Mouse (Mus musculus) forebrain, embryonic 16.5 days (tissue): ENCODE results near the gene Gm29797. TPM values are rescaled to one million over a fixed set of nuclear protein-coding genes. Genes with fewer than 3 reads are reported as not detected.

ENCODE experiments used
- ATAC-seq: fragments of 200-750 bp; cut with Nextera tagmentation; 2 replicates; pipeline ENCODE4 v1.8.0; 2017; ENCODE audit warnings: mild to moderate bottlenecking, moderate library complexity
- H3K27ac ChIP-seq: fragments of 300-500 bp; sonication (generic); 2 replicates; pipeline ENCODE4 v1.5.1; 2014; ENCODE audit warnings: low read length, control low read depth
- H3K27me3 ChIP-seq: fragments of 300-500 bp; sonication (generic); replicated peaks from 2 replicates; pipeline ENCODE4 v1.6.1; 2014; ENCODE audit warnings: low read length; ENCODE audit not compliant: control insufficient read depth, insufficient read depth
- H3K36me3 ChIP-seq: fragments of 300-500 bp; sonication (generic); 2 replicates; pipeline ENCODE4 v1.6.1; 2014; ENCODE audit not compliant: control insufficient read depth, insufficient read depth
- H3K4me1 ChIP-seq: fragments of 300-500 bp; sonication (generic); replicated peaks from 2 replicates; pipeline ENCODE4 v1.6.1; 2014; ENCODE audit warnings: low read length; ENCODE audit not compliant: control insufficient read depth, insufficient read depth
- H3K4me2 ChIP-seq: fragments of 300-500 bp; sonication (generic); 2 replicates; pipeline ENCODE4 v1.6.1; 2014; ENCODE audit warnings: mild to moderate bottlenecking, low read length, control low read depth
- H3K4me3 ChIP-seq: fragments of 300-500 bp; sonication (generic); replicated peaks from 2 replicates; pipeline ENCODE4 v1.5.1; 2014; ENCODE audit warnings: mild to moderate bottlenecking, low read length, control low read depth
- H3K9ac ChIP-seq: fragments of 300-500 bp; sonication (generic); replicated peaks from 2 replicates; pipeline ENCODE4 v1.6.1; 2014; ENCODE audit warnings: low read depth, low read length, control low read depth
- H3K9me3 ChIP-seq: fragments of 300-500 bp; sonication (generic); 2 replicates; pipeline ENCODE4 v1.6.1; 2016; ENCODE audit warnings: low read length; ENCODE audit not compliant: control insufficient read depth
- WGBS: fragments of 180-500 bp; shearing (Covaris S2); extraction: QIAGEN DNeasy Blood & Tissue Kit; methylation state at CpG from one replicate; pipeline ENCODE4 v1.1.7; 2014; 5-methylcytosine and 5-hydroxymethylcytosine counted together
- polyA plus RNA-seq: library from polyadenylated mRNA; unstranded; fragments of >200 nt; fragmentation: Nextera tagmentation; extraction: Ambion mirVana; gene quantifications from 2 replicates; pipeline ENCODE4 v1.2.1, GENCODE M21; 2015

The Gm29797 gene
- polyA plus RNA-seq, 1 experiment from 2014 or later: 0.49 TPM

- no peaks in the 10 kb centered on the region for H3K9me3 ChIP-seq
- no peak overlapping the region for H3K4me3 ChIP-seq
- H3K9ac ChIP-seq: no peak overlapping the region
- H3K4me1 ChIP-seq: peaks cover 22% of the 10 kb centered on the region
- H3K27ac ChIP-seq: no peak overlapping the region
- H3K36me3 ChIP-seq: no peaks in the 10 kb centered on the region
- H3K4me2 ChIP-seq: no peak overlapping the region
- 63% methylated on average over 3 of the region's 3 CpGs for WGBS
- H3K27me3 ChIP-seq: peaks cover 10% of the 10 kb centered on the region
- no peak for ATAC-seq
Measured at GRCm38 (mm10) chr2:181677755-181678098, 20.9 kb downstream of the Gm29797 start.

- WGBS: 55% methylated on average over 1 of the region's 1 CpGs
- Histone ChIP-seq H3K27me3 (no peaks in the 10 kb centered on the region; the same call in 1 of the 2 replicates), H3K4me2 (no peak overlapping the region), H3K9me3 (no peaks in the 10 kb centered on the region), H3K27ac (no peak overlapping the region), H3K36me3 (no peaks in the 10 kb centered on the region), H3K4me3 (no peak overlapping the region), H3K9ac (no peak overlapping the region), H3K4me1 (peaks cover 22% of the 10 kb centered on the region)
- ATAC-seq: peak; percentile 70
Measured at GRCm38 (mm10) chr2:181678780-181679179, 21.9 kb downstream of the Gm29797 start.

GRCm38 (mm10) chr2:181679951-181680715 lies 23.3 kb downstream of the Gm29797 start, which contains the start of gene Tcea2:
Gene Tcea2, plus strand, starts transcription at chr2:181680310.
- Histone ChIP-seq H3K9me3 (no peaks in the 10 kb centered on the region), H3K36me3 (no peaks in the 10 kb centered on the region), H3K4me3 (peak within 1 kb of the TSS; percentile 66), H3K4me2 (peak within 1 kb of the TSS; percentile 96), H3K27me3 (no peaks in the 10 kb centered on the region), H3K9ac (peak within 1 kb of the TSS; percentile 87), H3K27ac (no peak within 1 kb of the TSS), H3K4me1 (peaks cover 22% of the 10 kb centered on the region)
- under 1% methylated on average over 65 of the region's 69 CpGs for WGBS
- ATAC-seq: peak; percentile 54

DNA sequence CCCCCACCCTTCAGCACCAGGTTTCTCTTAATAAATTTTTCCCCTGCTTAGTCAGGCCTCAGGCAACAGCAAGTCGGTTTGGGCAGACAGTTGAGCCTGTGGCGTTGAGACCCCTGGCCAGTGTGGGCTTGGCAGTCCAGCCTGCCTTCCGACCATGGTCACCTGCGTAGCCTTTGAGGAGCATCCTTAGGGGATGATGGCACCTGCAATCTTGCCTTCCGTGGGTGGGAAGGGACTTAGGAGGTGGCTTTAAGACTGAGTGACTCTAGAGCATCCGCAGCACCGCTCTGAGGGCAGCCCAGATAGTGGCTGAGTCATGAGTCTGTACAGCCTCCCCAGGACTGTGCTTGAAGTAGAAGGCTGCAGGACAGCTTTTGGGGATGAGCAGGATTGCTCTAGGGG lies 23.9 kb downstream of the Gm29797 start:
- H3K4me2 ChIP-seq: peak overlapping the region; percentile 96
- 16% methylated on average over 7 of the region's 7 CpGs for whole genome bisulfite sequencing
- ATAC-seq: peak; percentile 34; the same call in 1 of the 2 replicates
- no peaks in the 10 kb centered on the region for H3K9me3 ChIP-seq
- H3K4me1 ChIP-seq: peaks cover 17% of the 10 kb centered on the region
- H3K36me3 ChIP-seq: peaks cover under 1% of the 10 kb centered on the region; the same call in 1 of the 2 replicates
- H3K27me3 ChIP-seq: no peaks in the 10 kb centered on the region
- no peak overlapping the region for H3K27ac ChIP-seq
- peak overlapping the region; percentile 87 for H3K9ac ChIP-seq
- H3K4me3 ChIP-seq: peak overlapping the region; percentile 66

- WGBS: 100% methylated on average over 1 of the region's 1 CpGs
- no peaks in the 10 kb centered on the region for H3K9me3 ChIP-seq
- no peak overlapping the region for H3K27ac ChIP-seq
Measured at GRCm38 (mm10) chr2:181681978-181682377, 25.1 kb downstream of the Gm29797 start.

DNA sequence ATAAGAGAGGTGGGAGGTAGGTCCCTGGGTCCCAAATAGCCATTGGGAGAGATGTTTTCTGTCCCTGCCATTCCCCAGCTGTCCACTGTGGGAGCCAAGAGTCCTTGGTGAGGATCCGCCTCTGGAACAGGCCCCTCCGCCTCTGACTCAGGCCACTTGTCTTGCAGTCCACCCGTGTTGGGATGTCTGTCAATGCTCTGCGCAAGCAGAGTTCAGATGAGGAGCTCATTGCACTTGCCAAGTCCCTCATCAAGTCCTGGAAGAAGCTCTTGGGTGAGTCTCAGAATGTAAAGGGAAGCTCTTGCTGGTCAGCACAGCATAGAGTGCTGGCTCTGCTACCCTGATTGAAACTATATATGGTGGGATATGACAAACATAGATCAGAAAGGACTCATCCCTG lies 26.5 kb downstream of the Gm29797 start:
- 72% methylated on average over 4 of the region's 4 CpGs for WGBS
- no peaks in the 10 kb centered on the region for H3K27me3 ChIP-seq
- peaks cover 17% of the 10 kb centered on the region for H3K4me1 ChIP-seq
- H3K9me3 ChIP-seq: no peaks in the 10 kb centered on the region
- ATAC-seq: no peak
- no peak overlapping the region for H3K9ac ChIP-seq
- H3K27ac ChIP-seq: no peak overlapping the region
- no peak overlapping the region for H3K4me2 ChIP-seq
- no peak overlapping the region for H3K4me3 ChIP-seq
- peaks cover 7% of the 10 kb centered on the region for H3K36me3 ChIP-seq

More at GRCm38 (mm10) chr2:181681978-181682377, 25.1 kb downstream of the Gm29797 start:
- peaks cover 4% of the 10 kb centered on the region for H3K36me3 ChIP-seq
- H3K4me1 ChIP-seq: peaks cover 17% of the 10 kb centered on the region
- ATAC-seq: no peak
- H3K4me3 ChIP-seq: no peak overlapping the region
- H3K9ac ChIP-seq: no peak overlapping the region
- no peak overlapping the region for H3K4me2 ChIP-seq
- no peaks in the 10 kb centered on the region for H3K27me3 ChIP-seq

GRCm38 (mm10) chr2:181684713-181685112 lies 27.9 kb downstream of the Gm29797 start:
- ATAC-seq: no peak
- Histone ChIP-seq H3K9ac (no peak overlapping the region), H3K36me3 (peaks cover 14% of the 10 kb centered on the region), H3K4me3 (no peak overlapping the region), H3K27ac (no peak overlapping the region), H3K4me1 (peaks cover 13% of the 10 kb centered on the region), H3K27me3 (no peaks in the 10 kb centered on the region), H3K4me2 (no peak overlapping the region), H3K9me3 (no peaks in the 10 kb centered on the region)
- 75% methylated on average over 1 of the region's 1 CpGs for WGBS

DNA sequence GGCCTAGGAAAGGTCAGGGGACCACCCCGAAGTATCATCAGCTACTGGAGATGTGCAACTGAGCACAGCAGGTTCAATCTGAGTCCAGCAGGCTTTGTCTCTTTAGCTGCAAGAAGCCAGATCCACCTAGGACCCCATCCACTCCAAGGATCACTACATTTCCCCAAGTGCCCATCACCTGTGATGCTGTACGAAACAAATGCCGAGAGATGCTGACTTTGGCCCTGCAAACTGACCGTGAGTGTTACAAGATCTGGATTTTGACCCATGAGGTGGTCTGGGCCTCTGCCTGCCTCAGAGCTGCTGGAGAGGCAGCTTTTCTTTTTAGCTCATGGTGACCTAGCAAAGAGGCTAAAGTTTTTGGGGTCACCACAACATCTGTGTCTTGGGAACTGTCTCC lies 28.9 kb downstream of the Gm29797 start:
- no peak overlapping the region for H3K9ac ChIP-seq
- peaks cover 14% of the 10 kb centered on the region for H3K36me3 ChIP-seq
- peaks cover 9% of the 10 kb centered on the region for H3K4me1 ChIP-seq
- no peaks in the 10 kb centered on the region for H3K27me3 ChIP-seq
- 94% methylated on average over 4 of the region's 4 CpGs for WGBS
- no peak for ATAC-seq
- no peak overlapping the region for H3K4me3 ChIP-seq
- H3K27ac ChIP-seq: no peak overlapping the region
- no peak overlapping the region for H3K4me2 ChIP-seq
- no peaks in the 10 kb centered on the region for H3K9me3 ChIP-seq

DNA sequence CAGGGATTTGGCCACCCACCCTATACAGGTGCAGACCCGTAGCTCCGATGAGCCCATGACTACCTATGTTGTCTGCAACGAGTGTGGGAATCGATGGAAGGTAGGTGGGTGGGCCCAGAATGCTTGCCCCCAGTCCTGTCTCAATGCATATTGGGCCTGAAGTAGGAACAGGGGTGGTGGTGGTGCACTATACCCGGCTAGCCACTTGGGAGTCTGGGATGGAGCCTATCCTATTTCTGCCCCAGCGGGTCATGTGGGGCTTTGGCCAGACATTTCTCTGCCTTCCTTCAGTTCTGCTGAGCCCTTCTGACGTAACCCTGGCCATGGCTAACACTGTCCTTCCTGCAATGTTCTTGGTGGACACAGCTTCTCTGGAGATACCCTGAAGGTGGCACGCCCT lies 30.8 kb downstream of the Gm29797 start:
- no peak overlapping the region for H3K27ac ChIP-seq
- H3K9me3 ChIP-seq: no peaks in the 10 kb centered on the region
- no peak for ATAC-seq
- H3K4me2 ChIP-seq: no peak overlapping the region
- H3K27me3 ChIP-seq: no peaks in the 10 kb centered on the region
- 93% methylated on average over 8 of the region's 8 CpGs for WGBS
- peaks cover 3% of the 10 kb centered on the region for H3K4me1 ChIP-seq
- no peak overlapping the region for H3K9ac ChIP-seq
- H3K36me3 ChIP-seq: peaks cover 14% of the 10 kb centered on the region
- no peak overlapping the region for H3K4me3 ChIP-seq
